Comparison of ENCODE assay signal across 9 mouse cellular contexts in the genomic region with DNA sequence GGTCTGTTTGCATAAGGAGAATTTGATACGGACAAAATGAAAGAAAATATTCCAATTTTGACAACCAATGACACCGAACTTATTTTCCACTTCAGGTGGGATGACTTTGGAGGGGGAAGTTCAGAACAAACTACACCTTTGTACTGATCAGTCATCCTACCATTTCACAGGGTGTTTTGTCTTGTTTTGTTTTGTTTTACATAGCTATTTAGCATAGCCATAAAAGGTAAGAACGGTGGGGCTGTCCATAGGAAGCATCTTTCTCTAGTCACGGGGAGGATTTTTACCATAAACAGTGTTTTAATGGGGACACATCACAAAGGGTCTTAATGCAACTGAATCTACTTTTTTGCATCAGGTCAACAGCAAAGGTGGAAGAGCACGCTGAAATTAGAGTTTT.
DNase-seq lines count a peak whose midpoint lies in the region; ATAC-seq and TF ChIP-seq lines count a peak whose summit lies in the region.
"Had no signal": no experiment of that assay in that cellular context is flagged by ENCODE, and none has a peak within 500 bp of the region (broad histone marks: within the 10 kb centered on the region; RNA-seq: fewer than 3 reads in every experiment).

No protein-coding gene starts in this region.

- no peaks in the 10 kb centered on the region for H3K27me3 ChIP-seq in heart, embryonic 14.5 days (ENCODE audit: control insufficient read depth, insufficient read depth, low read length)
- no peaks in the 10 kb centered on the region for H3K27me3 ChIP-seq in lung, embryonic 14.5 days (ENCODE audit: insufficient read depth, low read length)
- no peaks in the 10 kb centered on the region for H3K27me3 ChIP-seq in embryonic facial prominence, embryonic 10.5 days (replicated peaks; ENCODE audit: low read depth, poor library complexity, severe bottlenecking)
- H3K27me3 ChIP-seq in liver, embryonic 13.5 days = no peaks in the 10 kb centered on the region

- H3K36me3 ChIP-seq in heart, embryonic 14.5 days (ENCODE audit: control insufficient read depth, insufficient read depth, low read length) = no peaks in the 10 kb centered on the region
- no peaks in the 10 kb centered on the region for H3K36me3 ChIP-seq in lung, embryonic 14.5 days (ENCODE audit: insufficient read depth)
- no peaks in the 10 kb centered on the region for H3K36me3 ChIP-seq in embryonic facial prominence, embryonic 10.5 days (replicated peaks)
- no peaks in the 10 kb centered on the region for H3K36me3 ChIP-seq in liver, embryonic 13.5 days

- DNase-seq in heart, adult 11 months = no peak
- no peak for DNase-seq in lung, embryonic 14.5 days
- no peak for DNase-seq in lung, postnatal 14 days
- no peak for DNase-seq in embryonic facial prominence, embryonic 10.5 days (ENCODE audit: low spot score)
- no peak for DNase-seq in liver, embryonic 13.5 days
- no peak for DNase-seq in left cerebral cortex, adult 11 months (ENCODE audit: low spot score)
- DNase-seq in thymus, postnatal 10 days (ENCODE audit: low spot score in 2 of 2) = no peak
- DNase-seq: cerebellum, adult 18-20 months had no signal

- H3K4me3 ChIP-seq in heart, embryonic 14.5 days (ENCODE audit: control insufficient read depth in 1 of 2, insufficient read depth in 1 of 2, low read depth in 1 of 2, low read length in 2 of 2) = peak overlapping the region in 1 of 2 experiments; percentile 39; a peak in 1 of 4 replicates
- H3K4me3 ChIP-seq in lung, embryonic 14.5 days (ENCODE audit: low read depth, low read length) = no peak overlapping the region
- peak overlapping the region; percentile 59; the same call in 1 of the 2 replicates for H3K4me3 ChIP-seq in embryonic facial prominence, embryonic 10.5 days
- no peak overlapping the region for H3K4me3 ChIP-seq in liver, embryonic 13.5 days (replicated peaks)

- no peak for TF ChIP-seq CTCF in lung, embryonic 14.5 days (IDR thresholded peaks at IDR 0.05; ENCODE audit: low read depth)

- no peaks in the 10 kb centered on the region for H3K9me3 ChIP-seq in heart, embryonic 14.5 days (ENCODE audit: control insufficient read depth, low read length)
- H3K9me3 ChIP-seq in lung, embryonic 14.5 days (ENCODE audit: low read depth, low read length) = no peaks in the 10 kb centered on the region
- H3K9me3 ChIP-seq in embryonic facial prominence, embryonic 10.5 days = no peaks in the 10 kb centered on the region
- H3K9me3 ChIP-seq in liver, embryonic 13.5 days (replicated peaks) = no peaks in the 10 kb centered on the region

- ATAC-seq in heart, embryonic 14.5 days (ENCODE audit: insufficient number of reproducible peaks, insufficient read depth, low FRiP score, low read depth) = no peak
- no peak for ATAC-seq in lung, embryonic 14.5 days (ENCODE audit: insufficient read depth)
- no peak for ATAC-seq in liver, embryonic 13.5 days (ENCODE audit: low read depth)

- no peak overlapping the region for H3K27ac ChIP-seq in heart, embryonic 14.5 days (replicated peaks in 1 of 2; ENCODE audit: control insufficient read depth in 1 of 2, insufficient read depth in 1 of 2, low read depth in 2 of 2, low read length in 2 of 2)
- no peak overlapping the region for H3K27ac ChIP-seq in lung, embryonic 14.5 days (ENCODE audit: low read depth)
- H3K27ac ChIP-seq in embryonic facial prominence, embryonic 10.5 days (replicated peaks) = no peak overlapping the region
- no peak overlapping the region for H3K27ac ChIP-seq in liver, embryonic 13.5 days

- peak overlapping the region; percentile 75 for H3K4me2 ChIP-seq in heart, embryonic 14.5 days (ENCODE audit: low read length)
- peak overlapping the region; percentile 55 for H3K4me2 ChIP-seq in lung, embryonic 14.5 days
- peak overlapping the region; percentile 62 for H3K4me2 ChIP-seq in liver, embryonic 13.5 days

- H3K4me1 ChIP-seq in heart, embryonic 14.5 days (ENCODE audit: control insufficient read depth in 2 of 2, insufficient read depth in 2 of 2, low read length in 2 of 2) = peaks cover 7 to 14% of the 10 kb centered on the region in 2 experiments
- peaks cover 8% of the 10 kb centered on the region for H3K4me1 ChIP-seq in lung, embryonic 14.5 days (ENCODE audit: insufficient read depth)
- peaks cover 72% of the 10 kb centered on the region for H3K4me1 ChIP-seq in embryonic facial prominence, embryonic 10.5 days
- peaks cover 8% of the 10 kb centered on the region; the same call in 1 of the 2 replicates for H3K4me1 ChIP-seq in liver, embryonic 13.5 days (replicated peaks)

- WGBS in heart, embryonic 14.5 days = 40% methylated on average over 5 of the region's 5 CpGs
- 27% methylated on average over 5 of the region's 5 CpGs for WGBS in lung, embryonic 14.5 days
- 16% methylated on average over 5 of the region's 5 CpGs for WGBS in embryonic facial prominence, embryonic 10.5 days
- 35% methylated on average over 5 of the region's 5 CpGs for WGBS in liver, embryonic 13.5 days (ENCODE audit: insufficient replicate concordance)

- no peak overlapping the region for H3K9ac ChIP-seq in heart, embryonic 14.5 days (ENCODE audit: low read length)
- H3K9ac ChIP-seq in lung, embryonic 14.5 days = no peak overlapping the region
- H3K9ac ChIP-seq in liver, embryonic 13.5 days = no peak overlapping the region
